Mouse (Mus musculus) embryonic facial prominence, embryonic 10.5 days (tissue): ENCODE measurements around the gene Pdhb. TPM values are rescaled to one million over a fixed set of nuclear protein-coding genes. Genes with fewer than 3 reads are reported as not detected.

Experiments
- DNase-seq: peaks from one replicate; pipeline ENCODE4 v3.0.0-alpha.2; 2017; ENCODE audit warnings: low spot score
- H3K27ac ChIP-seq: fragments of 300-500 bp; sonication (generic); replicated peaks from 2 replicates; pipeline ENCODE4 v1.5.1; 2016; ENCODE audit warnings: mild to moderate bottlenecking
- H3K27me3 ChIP-seq: fragments of 300-500 bp; sonication (generic); replicated peaks from 2 replicates; pipeline ENCODE4 v1.6.1; 2016; ENCODE audit warnings: low read depth, mild to moderate bottlenecking; ENCODE audit not compliant: poor library complexity, severe bottlenecking
- H3K36me3 ChIP-seq: fragments of 300-500 bp; sonication (generic); replicated peaks from 2 replicates; pipeline ENCODE4 v1.6.1; 2016; ENCODE audit warnings: mild to moderate bottlenecking, moderate library complexity
- H3K4me1 ChIP-seq: fragments of 300-500 bp; sonication (generic); 2 replicates; pipeline ENCODE4 v1.6.1; 2016
- H3K4me3 ChIP-seq: fragments of 300-500 bp; sonication (generic); 2 replicates; pipeline ENCODE4 v1.5.1; 2016; ENCODE audit warnings: mild to moderate bottlenecking, moderate library complexity
- H3K9me3 ChIP-seq: fragments of 300-500 bp; sonication (generic); 2 replicates; pipeline ENCODE4 v1.6.1; 2016; ENCODE audit warnings: mild to moderate bottlenecking
- WGBS: fragments of 180-500 bp; shearing (Covaris S2); methylation state at CpG from one replicate; pipeline ENCODE4 v1.1.7; 2016; 5-methylcytosine and 5-hydroxymethylcytosine counted together
- polyA plus RNA-seq: library from polyadenylated mRNA; unstranded; fragments of >200 nt; fragmentation: Nextera tagmentation; extraction: Ambion mirVana; gene quantifications from 2 replicates; pipeline ENCODE4 v1.2.1, GENCODE M21; 2016

The Pdhb gene
- polyA plus RNA-seq, 1 experiment from 2014 or later, result 214 TPM

GRCm38 (mm10) chr14:8212996-8213395 lies 40.2 kb upstream of the Pdhb start:
- Histone ChIP-seq H3K9me3 (no peaks in the 10 kb centered on the region), H3K4me1 (peaks cover 28% of the 10 kb centered on the region), H3K27ac (no peak overlapping the region), H3K4me3 (no peak overlapping the region), H3K36me3 (no peaks in the 10 kb centered on the region), H3K27me3 (peaks cover 27% of the 10 kb centered on the region)
- no peak for DNase-seq
- 78% methylated on average over 2 of the region's 2 CpGs for WGBS

GRCm38 (mm10) chr14:8209896-8210295 lies 37.1 kb upstream of the Pdhb start:
- H3K4me3 ChIP-seq, result no peak overlapping the region
- no peaks in the 10 kb centered on the region for H3K36me3 ChIP-seq
- H3K27me3 ChIP-seq, result peaks cover 3% of the 10 kb centered on the region
- peaks cover 26% of the 10 kb centered on the region for H3K4me1 ChIP-seq
- WGBS, result 88% methylated on average over 2 of the region's 2 CpGs
- no peaks in the 10 kb centered on the region for H3K9me3 ChIP-seq
- H3K27ac ChIP-seq, result no peak overlapping the region
- DNase-seq, result no peak

- Histone ChIP-seq H3K4me3 (no peak overlapping the region), H3K27ac (peak overlapping the region; percentile 19; the same call in 1 of the 2 replicates), H3K4me1 (peaks cover 21% of the 10 kb centered on the region), H3K36me3 (no peaks in the 10 kb centered on the region), H3K9me3 (no peaks in the 10 kb centered on the region), H3K27me3 (no peaks in the 10 kb centered on the region)
- DNase-seq, result no peak
- 86% methylated on average over 3 of the region's 3 CpGs for WGBS
These were observed 36.1 kb upstream of the Pdhb start for GRCm38 (mm10) chr14:8208876-8209275.

GRCm38 (mm10) chr14:8207543-8207942 lies 34.7 kb upstream of the Pdhb start:
- Histone ChIP-seq H3K4me3 (no peak overlapping the region), H3K27ac (peak overlapping the region; percentile 59; the same call in 1 of the 2 replicates), H3K9me3 (no peaks in the 10 kb centered on the region), H3K27me3 (no peaks in the 10 kb centered on the region), H3K36me3 (no peaks in the 10 kb centered on the region), H3K4me1 (peaks cover 21% of the 10 kb centered on the region)
- DNase-seq, result no peak
- WGBS, result 59% methylated on average over 5 of the region's 5 CpGs

GRCm38 (mm10) chr14:8207105-8207504 lies 34.3 kb upstream of the Pdhb start:
- H3K4me3 ChIP-seq, result no peak overlapping the region
- peak overlapping the region; percentile 59 for H3K27ac ChIP-seq
- peak; percentile 49 for DNase-seq
- no peaks in the 10 kb centered on the region for H3K36me3 ChIP-seq
- 33% methylated on average over 5 of the region's 5 CpGs for WGBS
- H3K27me3 ChIP-seq, result no peaks in the 10 kb centered on the region
- peaks cover 21% of the 10 kb centered on the region for H3K4me1 ChIP-seq
- no peaks in the 10 kb centered on the region for H3K9me3 ChIP-seq

GRCm38 (mm10) chr14:8206179-8206910 lies 33.5 kb upstream of the Pdhb start:
- 56% methylated on average over 9 of the region's 9 CpGs for WGBS
- Histone ChIP-seq H3K9me3 (no peaks in the 10 kb centered on the region), H3K4me3 (no peak overlapping the region), H3K27ac (peak overlapping the region; percentile 59), H3K4me1 (peaks cover 21% of the 10 kb centered on the region), H3K36me3 (no peaks in the 10 kb centered on the region), H3K27me3 (no peaks in the 10 kb centered on the region)
- DNase-seq, result no peak

- Histone ChIP-seq H3K4me1 (peaks cover 8% of the 10 kb centered on the region), H3K4me3 (no peak overlapping the region), H3K27me3 (no peaks in the 10 kb centered on the region), H3K9me3 (no peaks in the 10 kb centered on the region), H3K36me3 (no peaks in the 10 kb centered on the region), H3K27ac (no peak overlapping the region)
- 63% methylated on average over 3 of the region's 3 CpGs for WGBS
- DNase-seq, result no peak
These were observed 28.9 kb upstream of the Pdhb start for GRCm38 (mm10) chr14:8201715-8202114.

GRCm38 (mm10) chr14:8200769-8201168 lies 27.9 kb upstream of the Pdhb start:
- no peak for DNase-seq
- H3K27me3 ChIP-seq, result no peaks in the 10 kb centered on the region
- 85% methylated on average over 5 of the region's 5 CpGs for WGBS
- no peaks in the 10 kb centered on the region; the same call in 1 of the 2 replicates for H3K4me1 ChIP-seq
- H3K36me3 ChIP-seq, result no peaks in the 10 kb centered on the region
- H3K4me3 ChIP-seq, result no peak overlapping the region
- no peaks in the 10 kb centered on the region for H3K9me3 ChIP-seq
- H3K27ac ChIP-seq, result no peak overlapping the region

- Histone ChIP-seq H3K36me3 (no peaks in the 10 kb centered on the region), H3K4me1 (no peaks in the 10 kb centered on the region), H3K27me3 (no peaks in the 10 kb centered on the region), H3K9me3 (no peaks in the 10 kb centered on the region), H3K27ac (no peak overlapping the region), H3K4me3 (no peak overlapping the region)
- 89% methylated on average over 6 of the region's 6 CpGs for WGBS
- DNase-seq, result no peak
These were observed 19.9 kb upstream of the Pdhb start for GRCm38 (mm10) chr14:8192727-8193126.

- no peaks in the 10 kb centered on the region for H3K9me3 ChIP-seq
- DNase-seq, result no peak
- H3K27ac ChIP-seq, result no peak overlapping the region
- H3K4me3 ChIP-seq, result no peak overlapping the region
- H3K27me3 ChIP-seq, result no peaks in the 10 kb centered on the region
- H3K36me3 ChIP-seq, result no peaks in the 10 kb centered on the region
- no peaks in the 10 kb centered on the region for H3K4me1 ChIP-seq
- WGBS, result 67% methylated on average over 12 of the region's 12 CpGs
These were observed 18.6 kb upstream of the Pdhb start for GRCm38 (mm10) chr14:8191331-8191965.

GRCm38 (mm10) chr14:8190556-8190955 lies 17.7 kb upstream of the Pdhb start:
- WGBS, result 90% methylated on average over 3 of the region's 3 CpGs
- H3K4me3 ChIP-seq, result no peak overlapping the region
- H3K27me3 ChIP-seq, result no peaks in the 10 kb centered on the region
- no peak for DNase-seq
- H3K36me3 ChIP-seq, result no peaks in the 10 kb centered on the region
- no peak overlapping the region for H3K27ac ChIP-seq
- no peaks in the 10 kb centered on the region for H3K4me1 ChIP-seq
- no peaks in the 10 kb centered on the region for H3K9me3 ChIP-seq

- WGBS, result 92% methylated on average over 6 of the region's 6 CpGs
- H3K4me3 ChIP-seq, result no peak overlapping the region
These were observed 13.6 kb upstream of the Pdhb start for GRCm38 (mm10) chr14:8186278-8187045.

More at GRCm38 (mm10) chr14:8186278-8187045, 13.6 kb upstream of the Pdhb start:
- Histone ChIP-seq H3K36me3 (no peaks in the 10 kb centered on the region), H3K4me1 (no peaks in the 10 kb centered on the region), H3K27ac (no peak overlapping the region), H3K9me3 (no peaks in the 10 kb centered on the region), H3K27me3 (no peaks in the 10 kb centered on the region)
- no peak for DNase-seq
